Mouse (Mus musculus): ENCODE measurements around the gene Ran. TPM values are rescaled to one million over a fixed set of nuclear protein-coding genes. Genes with fewer than 3 reads are reported as not detected.

The Ran gene
- polyA plus RNA-seq, 1 experiment from 2014 or later = 560 TPM

GRCm38 (mm10) chr5:129007105-129007957 lies 12.5 kb upstream of the Ran start:
- Histone ChIP-seq H3K9me3 (ENCODE audit: control insufficient read depth, low read depth, low read length) (no peaks in the 10 kb centered on the region), H3K9ac (replicated peaks; ENCODE audit: low read depth, low read length) (peak overlapping the region; percentile 49), H3K27me3 (ENCODE audit: control insufficient read depth, insufficient read depth, low read length) (no peaks in the 10 kb centered on the region), H3K4me1 (ENCODE audit: control insufficient read depth, insufficient read depth, low read length) (peaks cover 9% of the 10 kb centered on the region; the same call in 1 of the 2 replicates), H3K4me2 (replicated peaks; ENCODE audit: low read depth, low read length) (peak overlapping the region; percentile 78), H3K27ac (ENCODE audit: low read length) (peak overlapping the region; percentile 16; the same call in 1 of the 2 replicates), H3K36me3 (ENCODE audit: control insufficient read depth, insufficient read depth, low read length) (no peaks in the 10 kb centered on the region), H3K4me3 (ENCODE audit: low read depth, low read length) (peak overlapping the region; percentile 67)
- WGBS = 53% methylated on average over 14 of the region's 14 CpGs
- ATAC-seq (ENCODE audit: insufficient number of reproducible peaks, insufficient read depth, low FRiP score, low read depth) = peak; percentile 3; the same call in 1 of the 2 replicates

GRCm38 (mm10) chr5:129008008-129008407 lies 11.9 kb upstream of the Ran start:
- H3K9me3 ChIP-seq (ENCODE audit: control insufficient read depth, low read depth, low read length) = no peaks in the 10 kb centered on the region
- no peaks in the 10 kb centered on the region for H3K27me3 ChIP-seq (ENCODE audit: control insufficient read depth, insufficient read depth, low read length)
- 0% methylated on average over 18 of the region's 18 CpGs for WGBS
- H3K36me3 ChIP-seq (ENCODE audit: control insufficient read depth, insufficient read depth, low read length) = no peaks in the 10 kb centered on the region
- H3K27ac ChIP-seq (ENCODE audit: low read length) = peak overlapping the region; percentile 16; the same call in 1 of the 2 replicates
- H3K4me3 ChIP-seq (ENCODE audit: low read depth, low read length) = peak overlapping the region; percentile 67
- H3K9ac ChIP-seq (replicated peaks; ENCODE audit: low read depth, low read length) = peak overlapping the region; percentile 49
- ATAC-seq (ENCODE audit: insufficient number of reproducible peaks, insufficient read depth, low FRiP score, low read depth) = peak; percentile 43; the same call in 1 of the 2 replicates
- H3K4me2 ChIP-seq (replicated peaks; ENCODE audit: low read depth, low read length) = peak overlapping the region; percentile 78
- H3K4me1 ChIP-seq (ENCODE audit: control insufficient read depth, insufficient read depth, low read length) = 0 out of 2 replicates have a peak, but pooled peaks cover 7% of the 10 kb centered on the region

- Histone ChIP-seq H3K4me1 (ENCODE audit: control insufficient read depth, insufficient read depth, low read length) (0 out of 2 replicates have a peak, but pooled peaks cover 7% of the 10 kb centered on the region), H3K4me2 (replicated peaks; ENCODE audit: low read depth, low read length) (peak within 1 kb of the TSS; percentile 78), H3K4me3 (ENCODE audit: low read depth, low read length) (peak within 1 kb of the TSS; percentile 67), H3K9ac (replicated peaks; ENCODE audit: low read depth, low read length) (peak within 1 kb of the TSS; percentile 49), H3K36me3 (ENCODE audit: control insufficient read depth, insufficient read depth, low read length) (no peaks in the 10 kb centered on the region), H3K27ac (ENCODE audit: low read length) (peak within 1 kb of the TSS; percentile 16; the same call in 1 of the 2 replicates), H3K9me3 (ENCODE audit: control insufficient read depth, low read depth, low read length) (no peaks in the 10 kb centered on the region), H3K27me3 (ENCODE audit: control insufficient read depth, insufficient read depth, low read length) (no peaks in the 10 kb centered on the region)
- under 1% methylated on average over 38 of the region's 39 CpGs for WGBS
- peak; percentile 94 for ATAC-seq (ENCODE audit: insufficient number of reproducible peaks, insufficient read depth, low FRiP score, low read depth)
Measured at GRCm38 (mm10) chr5:129008412-129008826, 11.4 kb upstream of the Ran start, which contains the start of gene Stx2. Stx2 (minus strand) TSS chr5:129008574.

GRCm38 (mm10) chr5:129009577-129009976 lies 10.3 kb upstream of the Ran start:
- WGBS = 80% methylated on average over 3 of the region's 3 CpGs
- Histone ChIP-seq H3K27me3 (ENCODE audit: control insufficient read depth, insufficient read depth, low read length) (no peaks in the 10 kb centered on the region), H3K27ac (ENCODE audit: low read length) (no peak overlapping the region), H3K4me3 (ENCODE audit: low read depth, low read length) (no peak overlapping the region), H3K4me1 (ENCODE audit: control insufficient read depth, insufficient read depth, low read length) (0 out of 2 replicates have a peak, but pooled peaks cover 7% of the 10 kb centered on the region), H3K36me3 (ENCODE audit: control insufficient read depth, insufficient read depth, low read length) (no peaks in the 10 kb centered on the region), H3K9me3 (ENCODE audit: control insufficient read depth, low read depth, low read length) (no peaks in the 10 kb centered on the region), H3K9ac (replicated peaks; ENCODE audit: low read depth, low read length) (no peak overlapping the region), H3K4me2 (replicated peaks; ENCODE audit: low read depth, low read length) (no peak overlapping the region)
- ATAC-seq (ENCODE audit: insufficient number of reproducible peaks, insufficient read depth, low FRiP score, low read depth) = no peak

- Histone ChIP-seq H3K4me2 (replicated peaks; ENCODE audit: low read depth, low read length) (no peak overlapping the region), H3K4me3 (ENCODE audit: low read depth, low read length) (no peak overlapping the region), H3K9ac (replicated peaks; ENCODE audit: low read depth, low read length) (no peak overlapping the region), H3K4me1 (ENCODE audit: control insufficient read depth, insufficient read depth, low read length) (0 out of 2 replicates have a peak, but pooled peaks cover 7% of the 10 kb centered on the region), H3K36me3 (ENCODE audit: control insufficient read depth, insufficient read depth, low read length) (no peaks in the 10 kb centered on the region), H3K27me3 (ENCODE audit: control insufficient read depth, insufficient read depth, low read length) (no peaks in the 10 kb centered on the region), H3K27ac (ENCODE audit: low read length) (no peak overlapping the region), H3K9me3 (ENCODE audit: control insufficient read depth, low read depth, low read length) (no peaks in the 10 kb centered on the region)
- no peak for ATAC-seq (ENCODE audit: insufficient number of reproducible peaks, insufficient read depth, low FRiP score, low read depth)
- WGBS = 76% methylated on average over 2 of the region's 2 CpGs
Measured at GRCm38 (mm10) chr5:129010937-129011336, 8.9 kb upstream of the Ran start.

GRCm38 (mm10) chr5:129015020-129015419 lies 4.8 kb upstream of the Ran start:
- ATAC-seq (ENCODE audit: insufficient number of reproducible peaks, insufficient read depth, low FRiP score, low read depth) = no peak
- no peak overlapping the region for H3K9ac ChIP-seq (replicated peaks; ENCODE audit: low read depth, low read length)
- H3K4me3 ChIP-seq (ENCODE audit: low read depth, low read length) = no peak overlapping the region
- no peak overlapping the region for H3K27ac ChIP-seq (ENCODE audit: low read length)
- H3K4me2 ChIP-seq (replicated peaks; ENCODE audit: low read depth, low read length) = no peak overlapping the region
- H3K9me3 ChIP-seq (ENCODE audit: control insufficient read depth, low read depth, low read length) = no peaks in the 10 kb centered on the region
- H3K27me3 ChIP-seq (ENCODE audit: control insufficient read depth, insufficient read depth, low read length) = no peaks in the 10 kb centered on the region
- WGBS = 75% methylated on average over 3 of the region's 3 CpGs
- no peaks in the 10 kb centered on the region for H3K4me1 ChIP-seq (ENCODE audit: control insufficient read depth, insufficient read depth, low read length)
- no peaks in the 10 kb centered on the region for H3K36me3 ChIP-seq (ENCODE audit: control insufficient read depth, insufficient read depth, low read length)

GRCm38 (mm10) chr5:129015540-129015939 lies 4.3 kb upstream of the Ran start:
- Histone ChIP-seq H3K9ac (replicated peaks; ENCODE audit: low read depth, low read length) (no peak overlapping the region), H3K27ac (ENCODE audit: low read length) (no peak overlapping the region), H3K9me3 (ENCODE audit: control insufficient read depth, low read depth, low read length) (no peaks in the 10 kb centered on the region), H3K4me2 (replicated peaks; ENCODE audit: low read depth, low read length) (no peak overlapping the region), H3K4me3 (ENCODE audit: low read depth, low read length) (no peak overlapping the region), H3K36me3 (ENCODE audit: control insufficient read depth, insufficient read depth, low read length) (no peaks in the 10 kb centered on the region), H3K27me3 (ENCODE audit: control insufficient read depth, insufficient read depth, low read length) (no peaks in the 10 kb centered on the region), H3K4me1 (ENCODE audit: control insufficient read depth, insufficient read depth, low read length) (no peaks in the 10 kb centered on the region)
- ATAC-seq (ENCODE audit: insufficient number of reproducible peaks, insufficient read depth, low FRiP score, low read depth) = no peak
- WGBS = 84% methylated on average over 5 of the region's 5 CpGs

DNA sequence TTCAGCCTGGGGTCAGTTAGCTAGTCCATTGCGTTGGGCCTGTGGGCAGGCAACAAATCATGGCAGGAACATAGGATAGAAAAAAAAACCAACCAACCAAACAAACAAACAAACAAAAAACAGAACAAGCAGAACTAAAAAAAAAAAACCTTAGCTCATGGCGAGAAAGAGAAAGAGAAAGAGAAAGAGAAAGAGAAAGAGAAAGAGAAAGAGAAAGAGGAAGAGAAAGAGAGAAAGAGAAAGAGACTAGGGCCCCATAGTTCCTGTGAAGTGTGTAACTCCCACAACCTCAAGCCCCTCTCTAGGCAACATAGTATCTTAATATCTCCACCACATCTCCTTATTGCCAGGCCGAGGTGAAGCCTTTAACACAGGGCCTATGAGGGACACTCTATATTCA lies 3.5 kb upstream of the Ran start:
- Histone ChIP-seq H3K9me3 (ENCODE audit: control insufficient read depth, low read depth, low read length) (no peaks in the 10 kb centered on the region), H3K4me2 (replicated peaks; ENCODE audit: low read depth, low read length) (no peak overlapping the region), H3K9ac (replicated peaks; ENCODE audit: low read depth, low read length) (no peak overlapping the region), H3K36me3 (ENCODE audit: control insufficient read depth, insufficient read depth, low read length) (peaks cover 2% of the 10 kb centered on the region), H3K4me3 (ENCODE audit: low read depth, low read length) (no peak overlapping the region), H3K27me3 (ENCODE audit: control insufficient read depth, insufficient read depth, low read length) (no peaks in the 10 kb centered on the region), H3K4me1 (ENCODE audit: control insufficient read depth, insufficient read depth, low read length) (0 out of 2 replicates have a peak, but pooled peaks cover under 1% of the 10 kb centered on the region), H3K27ac (ENCODE audit: low read length) (no peak overlapping the region)
- ATAC-seq (ENCODE audit: insufficient number of reproducible peaks, insufficient read depth, low FRiP score, low read depth) = no peak
- WGBS = 89% methylated on average over 3 of the region's 3 CpGs
